Mouse (Mus musculus) layer of hippocampus, postnatal 10 days (tissue): Measurements from ENCODE around the gene Amfr. TPM values are rescaled to one million over a fixed set of nuclear protein-coding genes. Genes with fewer than 3 reads are reported as not detected.
A peak's percentile ranks its signal among the peaks of the same experiment; 100 is the strongest.

Experiments used
- DNase-seq, 2 experiments: peaks; one replicate each; pipeline ENCODE4 v3.0.0; 2021; ENCODE audit warnings: low spot score in 2 of 2
- long read RNA-seq: library from polyadenylated mRNA; stranded (forward); transcript quantifications from one replicate; pipeline ENCODE4 v2.0.0, GENCODE M21; 2023
- total RNA-seq, 2 experiments: library from RNA; stranded (reverse); gene quantifications; 2 replicates each; pipeline ENCODE4 v1.2.3; 2021

Gene Amfr
- total RNA-seq = 100 to 1,000 TPM; 140 to 144 TPM
- long read RNA-seq, transcript Amfr-201 (14 exons, 3,880 nt) = major isoform, 135 of 176 reads
- long read RNA-seq, partial matches to known transcripts = 14 of 176 reads
- long read RNA-seq, other reads (novel, unspliced or antisense) = 26 of 176 reads

GRCm38 (mm10) chr8:94012013-94012951, at the start of gene Amfr:
Gene Amfr (minus strand): TSS chr8:94012842.
- peak; percentile 60 to 73 for DNase-seq

DNA sequence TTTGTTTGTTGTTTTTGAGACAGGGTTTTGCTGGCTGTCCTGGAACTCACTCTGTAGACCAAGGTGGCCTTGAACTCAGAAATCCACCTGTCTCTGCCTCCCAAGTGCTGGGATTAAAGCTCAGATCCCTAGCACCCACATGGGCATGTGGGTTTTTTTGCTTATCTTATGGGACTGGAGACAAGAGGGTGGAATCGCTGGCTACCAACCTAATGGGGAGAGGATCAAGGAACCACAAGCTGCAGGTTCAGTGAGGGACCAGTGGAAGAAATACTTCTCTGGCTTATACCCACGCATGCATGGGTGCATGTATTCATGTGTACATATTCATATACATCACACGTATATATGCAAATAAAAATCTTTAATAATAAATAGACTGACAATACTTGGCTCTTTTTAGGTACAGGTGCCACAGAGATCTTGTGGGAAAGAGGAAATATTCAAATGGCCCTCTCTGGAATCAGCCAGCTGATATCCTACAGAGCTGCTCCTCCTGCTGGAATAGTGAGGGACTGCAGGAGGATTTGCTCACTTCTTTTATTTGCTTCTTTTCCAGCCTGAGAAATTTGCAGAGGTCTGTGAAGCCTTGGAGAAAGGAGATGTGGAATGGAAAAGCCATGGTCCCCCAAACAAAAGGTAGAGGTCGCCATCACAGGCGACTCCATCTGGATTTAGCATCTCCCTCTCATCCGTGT, 44.7 kb upstream of the Amfr start:
- DNase-seq = peak; percentile 77

- no peak for DNase-seq
Measured at GRCm38 (mm10) chr8:94052696-94053095, 40.1 kb upstream of the Amfr start.

DNA sequence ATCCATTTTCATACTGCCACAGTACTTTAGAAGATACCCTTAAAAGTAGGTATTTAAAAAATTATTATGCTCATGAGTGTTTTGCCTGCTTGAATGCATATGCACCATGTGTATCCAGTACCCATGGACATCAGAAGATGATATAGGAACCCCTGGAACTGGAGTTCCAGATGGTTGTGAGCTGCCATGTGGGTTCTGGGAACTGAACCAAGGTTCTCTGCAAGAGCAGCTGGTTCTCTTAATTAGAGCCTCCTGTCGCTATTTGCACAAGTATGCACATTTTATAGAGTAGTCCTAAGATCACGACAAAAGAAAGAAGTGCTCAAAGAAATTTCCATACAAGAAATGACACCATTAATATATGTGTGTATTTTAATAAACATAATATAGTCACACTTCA, 35.2 kb upstream of the Amfr start:
- DNase-seq = peak in 1 of 2 experiments; percentile 26

DNA sequence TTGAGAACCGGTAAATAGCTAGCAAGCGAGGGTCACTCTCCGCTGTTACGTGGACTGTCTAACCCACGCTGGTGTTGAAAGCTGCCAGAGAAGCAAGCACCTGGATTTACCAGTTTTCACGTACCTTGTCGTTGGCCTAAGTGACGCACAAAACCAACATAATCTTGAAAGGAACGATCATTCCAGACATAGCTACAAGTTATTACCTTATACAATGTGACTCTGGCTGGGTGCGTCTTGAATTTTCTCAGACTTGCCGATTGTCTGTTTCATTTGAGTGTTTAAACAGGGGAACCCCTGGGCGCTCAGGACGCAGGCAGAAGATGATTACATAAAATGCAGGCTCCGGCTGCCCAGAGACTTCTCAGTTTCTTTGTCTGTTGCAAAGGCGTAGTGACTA, 25.2 kb upstream of the Amfr start:
- no peak for DNase-seq

- DNase-seq = peak; percentile 94 to 96
Measured at GRCm38 (mm10) chr8:94036944-94037524, 24.4 kb upstream of the Amfr start, which contains the start of the genes Nudt21 and Ogfod1. Gene Nudt21 (minus strand): TSS chr8:94037031. Gene Ogfod1 (plus strand): TSS chr8:94037198.

GRCm38 (mm10) chr8:94036541-94036940, 23.9 kb upstream of the Amfr start:
- peak; percentile 57 to 64 for DNase-seq

- DNase-seq = no peak
Measured at GRCm38 (mm10) chr8:94035200-94035599, 22.6 kb upstream of the Amfr start.

DNA sequence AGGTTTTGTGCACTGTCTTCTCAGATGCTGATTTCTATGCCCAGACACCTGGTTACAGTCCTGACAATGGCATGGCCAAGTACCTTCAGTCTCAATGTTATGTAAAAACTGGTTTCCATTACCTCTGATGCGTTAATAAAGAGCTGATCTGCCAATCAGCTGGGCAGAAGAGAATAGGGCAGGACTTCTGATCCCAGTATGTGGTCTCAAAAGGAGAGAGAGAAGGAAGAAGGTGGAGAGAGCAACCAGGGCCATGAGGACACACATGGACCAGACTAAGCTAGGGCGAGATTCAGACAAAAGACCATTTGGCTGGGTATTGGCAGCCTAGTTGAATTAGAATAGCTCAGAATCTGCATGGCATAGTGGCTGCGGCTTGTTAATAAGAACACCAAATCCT, 21.0 kb upstream of the Amfr start:
- DNase-seq = no peak

GRCm38 (mm10) chr8:94029701-94030100, 17.1 kb upstream of the Amfr start:
- DNase-seq = no peak

DNA sequence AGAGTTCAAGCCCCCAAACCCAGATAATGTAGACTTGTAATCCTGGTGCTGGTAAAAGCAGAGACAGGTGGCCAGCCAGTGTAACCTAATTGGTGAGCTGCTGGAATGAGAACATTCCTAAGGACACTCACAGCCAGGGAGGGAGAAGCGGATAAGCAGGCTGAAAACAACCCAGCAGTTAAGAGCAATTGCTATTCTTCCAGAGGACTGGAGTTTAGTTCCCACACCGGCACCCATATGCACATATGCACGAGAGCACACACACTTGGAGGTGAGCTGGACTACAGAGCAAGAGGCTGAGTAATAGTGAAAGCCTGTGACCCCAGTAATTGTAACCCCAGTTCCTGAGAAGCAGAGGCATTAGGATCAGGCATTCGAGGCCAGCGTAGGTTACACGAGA, 11.3 kb upstream of the Amfr start:
- DNase-seq = no peak

GRCm38 (mm10) chr8:94013026-94013612, 477 bp upstream of the Amfr start:
- DNase-seq = no peak

DNA sequence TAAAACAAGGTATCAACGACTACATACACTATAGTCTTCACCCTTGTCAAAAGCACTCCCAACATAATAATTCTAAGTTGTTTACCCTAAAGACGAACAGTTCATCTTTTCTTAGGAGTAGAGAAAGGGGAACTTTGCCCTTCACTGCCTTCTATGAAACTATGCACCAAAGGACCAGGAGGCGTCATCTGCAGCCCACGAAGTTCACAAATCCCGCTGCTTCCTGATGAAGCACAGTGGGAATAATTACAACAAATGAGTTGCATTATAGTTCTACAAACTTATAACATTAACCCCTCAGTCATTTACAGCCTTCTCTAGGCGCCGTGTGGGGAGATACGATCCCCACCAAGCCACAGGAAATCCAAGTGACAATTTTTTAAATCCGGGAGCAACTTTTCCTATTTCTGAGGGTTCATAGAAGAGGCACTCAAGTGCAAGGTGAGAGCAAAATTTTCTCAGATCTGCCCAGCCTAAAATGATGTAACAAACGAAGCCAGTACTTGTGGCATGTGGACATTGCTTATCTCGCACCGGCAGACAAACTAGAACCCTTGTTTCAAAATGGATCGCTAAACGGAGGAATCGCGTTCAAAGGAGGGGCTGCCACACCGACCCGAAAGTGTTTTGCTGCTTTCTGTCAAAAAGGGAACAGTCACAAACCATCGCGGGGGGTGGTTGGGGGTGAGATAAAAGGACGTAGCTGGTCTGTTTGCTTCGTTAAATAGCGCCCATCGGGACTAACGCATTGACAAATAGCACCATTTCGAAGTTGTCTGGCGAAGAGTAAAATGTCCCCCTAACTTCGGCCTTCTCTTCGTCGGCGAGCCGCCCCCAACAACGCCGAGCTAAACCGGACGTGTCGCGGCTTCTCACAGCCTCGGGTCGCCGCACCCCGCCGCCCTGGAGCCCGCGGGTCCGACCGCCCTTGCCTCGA, 1.3 kb downstream of the Amfr start:
- peak in 1 of 2 experiments; percentile 22 for DNase-seq

DNA sequence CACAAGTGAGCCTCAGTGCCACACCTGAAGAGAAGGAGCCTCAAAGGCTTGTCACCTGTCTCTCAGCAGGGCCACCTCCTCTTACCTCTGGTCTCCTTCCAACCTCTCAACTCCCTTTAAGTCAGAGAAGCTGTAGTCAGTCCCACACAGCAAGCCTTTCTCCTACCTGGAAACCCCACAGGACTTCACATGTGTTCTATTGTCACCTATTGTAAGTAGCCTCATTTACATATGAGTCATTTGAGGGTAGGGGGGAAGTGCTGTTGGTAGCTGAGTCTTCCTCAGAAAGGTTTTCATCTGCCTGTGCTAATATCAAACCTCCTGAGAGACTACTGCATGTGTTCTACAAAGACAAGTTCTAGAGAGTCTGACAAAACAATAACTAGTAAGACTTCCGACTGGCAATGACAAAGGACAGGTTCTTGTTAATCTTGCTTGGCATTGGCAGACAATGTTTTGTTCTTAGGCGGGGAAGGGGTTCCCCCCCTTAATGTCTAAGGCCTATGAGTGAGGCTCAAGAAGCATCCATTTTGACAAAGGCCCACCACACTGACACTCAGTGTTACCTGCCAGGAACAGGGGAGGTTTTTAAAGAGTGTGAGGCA, 2.4 kb downstream of the Amfr start:
- DNase-seq = no peak

- no peak for DNase-seq
Measured at GRCm38 (mm10) chr8:94009243-94009845, 3.3 kb downstream of the Amfr start.

DNA sequence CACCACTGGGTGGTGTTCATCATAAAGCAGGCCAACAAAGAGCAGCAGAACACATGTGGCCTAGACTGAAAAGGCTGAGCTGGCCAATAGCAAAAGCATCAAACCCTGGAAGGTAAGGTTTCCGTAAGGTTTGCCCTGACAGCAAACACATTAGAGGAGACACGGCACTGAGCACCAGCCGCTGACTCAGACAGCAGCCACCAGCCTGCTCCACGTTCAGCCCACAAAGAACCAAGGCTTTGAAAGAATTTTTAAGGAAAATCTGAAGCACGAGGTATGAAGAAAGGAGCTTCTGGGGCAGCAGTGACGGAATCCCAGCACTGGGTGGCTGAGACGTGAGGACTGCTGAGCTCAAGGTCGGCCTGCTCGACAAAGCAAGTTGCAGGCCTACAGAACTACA, 8.5 kb downstream of the Amfr start:
- no peak for DNase-seq

DNA sequence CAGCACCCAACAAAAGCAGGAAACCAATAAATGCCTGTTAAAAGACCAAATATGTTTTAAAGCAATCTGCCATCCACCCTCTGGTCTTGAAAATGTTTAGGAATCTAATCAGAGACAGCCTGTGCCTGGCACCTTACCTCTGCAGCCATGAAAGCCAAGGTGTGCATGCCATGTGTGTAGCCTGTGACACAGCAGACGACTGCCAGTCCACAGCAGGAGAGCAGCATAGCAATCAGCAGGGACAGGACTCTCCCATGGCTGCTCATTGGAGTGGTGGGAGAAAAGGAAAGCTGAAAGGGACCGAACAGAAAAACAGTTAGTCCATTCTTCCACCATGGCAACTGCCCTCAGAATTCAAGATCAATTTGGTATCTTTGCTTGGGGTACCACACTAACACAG, 13.7 kb downstream of the Amfr start:
- DNase-seq = no peak

DNA sequence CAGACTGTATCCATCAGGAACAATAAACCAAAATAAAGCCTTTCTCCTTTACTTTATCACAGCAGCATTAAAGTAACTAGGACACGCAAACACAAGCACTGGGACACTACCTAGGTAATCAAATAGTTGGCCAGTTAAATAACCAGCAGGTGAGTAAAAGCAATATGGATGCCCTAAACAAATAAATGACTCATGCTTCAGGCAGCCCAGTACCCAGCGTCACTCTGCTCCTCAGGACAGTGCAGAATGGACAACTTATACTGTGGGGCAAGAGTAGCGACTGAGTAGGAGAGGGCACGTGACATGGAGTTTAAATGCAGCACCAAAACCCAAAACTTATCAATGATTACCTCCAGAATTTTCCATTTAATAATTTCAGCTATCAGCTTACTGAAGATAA, 22.9 kb downstream of the Amfr start:
- DNase-seq = no peak

DNA sequence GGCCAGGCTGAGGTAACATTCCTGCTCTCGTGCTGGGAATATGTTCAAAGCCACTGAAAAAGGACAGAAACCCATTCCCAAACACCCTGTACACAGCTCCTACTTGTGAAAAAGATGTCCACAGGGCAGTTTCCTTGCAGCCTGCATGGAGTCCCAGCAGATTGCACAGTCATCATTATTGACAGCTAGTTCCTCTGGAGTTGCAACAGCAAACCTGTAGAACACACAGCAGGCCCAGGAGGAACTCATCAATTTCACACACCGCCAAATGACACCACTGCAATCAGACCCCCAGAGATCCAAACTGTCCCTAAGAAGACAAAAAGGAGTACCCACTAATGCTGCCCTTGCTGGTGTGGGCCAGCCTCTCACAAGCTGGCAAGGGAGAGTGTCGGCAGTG, 27.9 kb downstream of the Amfr start:
- DNase-seq = no peak
